Mouse (Mus musculus) neutrophil, adult 83 days (primary cell): ENCODE data around the gene Olfr676. TPM values are rescaled to one million over a fixed set of nuclear protein-coding genes. Genes with fewer than 3 reads are reported as not detected.

Experiments
- total RNA-seq, 2 experiments: library from RNA; stranded (reverse); gene quantifications; one replicate each; pipeline ENCODE4 v1.2.4; 2023

Olfr676 gene
- total RNA-seq = not detected

GRCm38 (mm10) chr7:105032398-105032797, at the start of gene Olfr676:
TSS of gene Olfr676 (plus strand) at chr7:105032698.

GRCm38 (mm10) chr7:105001929-105002328, 30.6 kb upstream of the Olfr676 start, which contains the start of gene Olfr672:
TSS of gene Olfr672 (minus strand) at chr7:105002029.

GRCm38 (mm10) chr7:105028360-105028759, 4.1 kb upstream of the Olfr676 start, which contains the start of gene Olfr675:
TSS of gene Olfr675 (minus strand) at chr7:105028460.

GRCm38 (mm10) chr7:105064175-105064574, 31.7 kb downstream of the Olfr676 start, which contains the start of gene Olfr678:
TSS of gene Olfr678 (plus strand) at chr7:105064475.

GRCm38 (mm10) chr7:105080905-105081304, 48.4 kb downstream of the Olfr676 start, which contains the start of gene Olfr679:
TSS of gene Olfr679 (plus strand) at chr7:105081205.

Other genes with a start within 250 kb of the Olfr676 start
- gene Usp17lb, start 190.1 kb upstream of the Olfr676 start, total RNA-seq = not detected
- gene Usp17la, start 175.7 kb upstream of the Olfr676 start, total RNA-seq = under 1 TPM in 1 of 2 experiments, not detected in 1; 0.13 TPM
- not detected for gene Olfr665, start 154.7 kb upstream of the Olfr676 start, total RNA-seq
- not detected for gene Olfr666, start 136.7 kb upstream of the Olfr676 start, total RNA-seq
- not detected for gene Olfr667, start 111.2 kb upstream of the Olfr676 start, total RNA-seq
- not detected for gene Olfr668, start 104.6 kb upstream of the Olfr676 start, total RNA-seq
- gene Olfr669, start 98.5 kb upstream of the Olfr676 start, total RNA-seq = not detected
- not detected for gene Olfr670, start 70.1 kb upstream of the Olfr676 start, total RNA-seq
- not detected for gene Olfr671, start 53.6 kb upstream of the Olfr676 start, total RNA-seq
- gene Olfr672, start 30.7 kb upstream of the Olfr676 start, total RNA-seq = not detected
- not detected for gene Olfr675, start 4.2 kb upstream of the Olfr676 start, total RNA-seq
- not detected for gene Olfr677, start 18.7 kb downstream of the Olfr676 start, total RNA-seq
- not detected for gene Olfr678, start 31.8 kb downstream of the Olfr676 start, total RNA-seq
- not detected for gene Olfr679, start 48.5 kb downstream of the Olfr676 start, total RNA-seq
- not detected for gene Olfr680-ps1, start 60.1 kb downstream of the Olfr676 start, total RNA-seq
- gene Olfr681, start 84.1 kb downstream of the Olfr676 start, total RNA-seq = not detected
- gene Olfr683, start 114.3 kb downstream of the Olfr676 start, total RNA-seq = not detected
- not detected for gene Olfr684, start 131.0 kb downstream of the Olfr676 start, total RNA-seq
- not detected for gene Olfr685, start 153.3 kb downstream of the Olfr676 start, total RNA-seq
- gene Olfr686, start 174.8 kb downstream of the Olfr676 start, total RNA-seq = not detected